Mouse (Mus musculus): Measurements from ENCODE around the gene Lrrc74b. TPM values are rescaled to one million over a fixed set of nuclear protein-coding genes. Genes with fewer than 3 reads are reported as not detected.
A peak's percentile ranks its signal among the peaks of the same experiment; 100 is the strongest.

Gene Lrrc74b
- total and polyA plus RNA-seq, 2 experiments from 2014 or later: 3.5 to 4.1 TPM

GRCm38 (mm10) chr16:17576825-17577215, 15.8 kb upstream of the Lrrc74b start:
- peak overlapping the region; percentile 67 for H3K4me3 ChIP-seq (ENCODE audit: low read depth, low read length)
- DNase-seq (no peak), ATAC-seq (no peak)
- peak overlapping the region; percentile 79 for H3K9ac ChIP-seq
- H3K4me1 ChIP-seq (ENCODE audit: insufficient read depth): peaks cover 7% of the 10 kb centered on the region
- peaks cover 11% of the 10 kb centered on the region for H3K36me3 ChIP-seq (ENCODE audit: insufficient read depth)
- WGBS: 9% methylated on average over 8 of the region's 8 CpGs
- no peaks in the 10 kb centered on the region for H3K9me3 ChIP-seq (ENCODE audit: low read length)
- TF ChIP-seq CTCF (IDR thresholded peaks at IDR 0.05; ENCODE audit: low read depth): no peak
- no peaks in the 10 kb centered on the region for H3K27me3 ChIP-seq (ENCODE audit: insufficient read depth, low read length)
- H3K4me2 ChIP-seq (ENCODE audit: low read depth): peak overlapping the region; percentile 84
- H3K27ac ChIP-seq (ENCODE audit: low read depth, low read length): peak overlapping the region; percentile 80; the same call in 1 of the 2 replicates

- Histone ChIP-seq H3K4me3 (ENCODE audit: low read depth, low read length) (peak overlapping the region; percentile 67), H3K9me3 (ENCODE audit: low read length) (no peaks in the 10 kb centered on the region), H3K27ac (ENCODE audit: low read depth, low read length) (peak overlapping the region; percentile 80), H3K36me3 (ENCODE audit: insufficient read depth) (peaks cover 11% of the 10 kb centered on the region), H3K9ac (peak overlapping the region; percentile 79), H3K27me3 (ENCODE audit: insufficient read depth, low read length) (no peaks in the 10 kb centered on the region), H3K4me1 (ENCODE audit: insufficient read depth) (peaks cover 7% of the 10 kb centered on the region), H3K4me2 (ENCODE audit: low read depth) (peak overlapping the region; percentile 84)
- no peak for TF ChIP-seq CTCF (IDR thresholded peaks at IDR 0.05; ENCODE audit: low read depth)
- DNase-seq (peak; percentile 84), ATAC-seq (peak; percentile 97)
- WGBS: 13% methylated on average over 45 of the region's 45 CpGs
Observed at GRCm38 (mm10) chr16:17575870-17576824, 15.1 kb upstream of the Lrrc74b start.

DNA sequence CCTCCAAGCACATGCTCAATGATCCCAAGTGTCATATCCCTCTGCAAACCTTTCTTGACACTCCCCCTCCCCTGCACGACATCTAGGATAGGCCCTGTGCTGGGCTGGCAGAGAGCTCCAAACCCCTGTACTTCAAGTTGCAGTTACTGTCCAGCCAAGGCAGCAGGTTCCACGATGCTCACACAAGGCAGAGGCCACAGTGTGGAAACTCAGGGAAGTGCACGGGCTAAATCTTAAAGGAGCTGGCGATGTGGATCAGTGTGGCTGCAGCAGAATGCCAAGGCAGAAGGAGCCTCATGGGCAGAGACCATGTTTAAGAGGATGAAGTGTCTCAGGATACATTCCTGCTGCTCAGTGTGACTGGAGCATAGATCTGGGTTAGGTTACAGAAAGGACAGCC, 5.1 kb upstream of the Lrrc74b start:
- Histone ChIP-seq H3K4me2 (ENCODE audit: low read depth) (no peak overlapping the region), H3K27me3 (ENCODE audit: insufficient read depth, low read length) (peaks cover 5% of the 10 kb centered on the region; the same call in 1 of the 2 replicates), H3K4me3 (ENCODE audit: low read depth, low read length) (no peak overlapping the region), H3K4me1 (ENCODE audit: insufficient read depth) (0 out of 2 replicates have a peak, but pooled peaks cover 5% of the 10 kb centered on the region), H3K9me3 (ENCODE audit: low read length) (no peaks in the 10 kb centered on the region), H3K27ac (ENCODE audit: low read depth, low read length) (no peak overlapping the region), H3K36me3 (ENCODE audit: insufficient read depth) (no peaks in the 10 kb centered on the region), H3K9ac (no peak overlapping the region)
- ATAC-seq: no peak
- 27% methylated on average over 4 of the region's 4 CpGs for WGBS
- peak; percentile 30; the same call in 1 of the 2 replicates for TF ChIP-seq CTCF (IDR thresholded peaks at IDR 0.05; ENCODE audit: low read depth)
- DNase-seq: no peak

DNA sequence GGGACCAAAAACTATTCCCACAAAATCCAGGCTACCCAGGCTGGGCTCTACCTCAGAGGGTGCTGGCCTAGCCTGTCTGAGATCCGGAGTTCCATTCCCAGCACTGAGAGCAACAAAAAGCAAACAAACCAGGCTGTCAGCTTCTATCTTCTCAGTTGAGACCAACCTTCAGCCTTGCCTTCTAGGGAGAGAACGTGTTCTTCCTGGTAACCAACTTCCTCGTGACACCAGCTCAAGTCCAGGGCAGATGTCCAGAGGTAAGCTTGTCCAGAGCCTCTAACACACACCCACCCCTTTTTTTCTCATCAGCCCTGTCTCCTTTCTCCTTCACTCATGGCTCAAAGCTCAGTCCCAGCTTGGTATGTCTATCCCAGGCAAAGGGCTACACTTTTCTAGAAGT, 3.7 kb upstream of the Lrrc74b start:
- no peak overlapping the region for H3K4me3 ChIP-seq (ENCODE audit: low read depth, low read length)
- H3K4me2 ChIP-seq (ENCODE audit: low read depth): no peak overlapping the region
- H3K4me1 ChIP-seq (ENCODE audit: insufficient read depth): 0 out of 2 replicates have a peak, but pooled peaks cover 5% of the 10 kb centered on the region
- H3K9me3 ChIP-seq (ENCODE audit: low read length): no peaks in the 10 kb centered on the region
- H3K27ac ChIP-seq (ENCODE audit: low read depth, low read length): no peak overlapping the region
- DNase-seq: no peak
- H3K36me3 ChIP-seq (ENCODE audit: insufficient read depth): no peaks in the 10 kb centered on the region
- ATAC-seq: no peak
- H3K27me3 ChIP-seq (ENCODE audit: insufficient read depth, low read length): peaks cover 5% of the 10 kb centered on the region; the same call in 1 of the 2 replicates
- 74% methylated on average over 3 of the region's 3 CpGs for WGBS
- TF ChIP-seq CTCF (IDR thresholded peaks at IDR 0.05; ENCODE audit: low read depth): no peak
- H3K9ac ChIP-seq: no peak overlapping the region

- no peak overlapping the region for H3K27ac ChIP-seq (ENCODE audit: low read depth, low read length)
- H3K4me2 ChIP-seq (ENCODE audit: low read depth): no peak overlapping the region
- H3K4me3 ChIP-seq (ENCODE audit: low read depth, low read length): no peak overlapping the region
- no peaks in the 10 kb centered on the region for H3K9me3 ChIP-seq (ENCODE audit: low read length)
- no peak for ATAC-seq
- TF ChIP-seq CTCF (IDR thresholded peaks at IDR 0.05; ENCODE audit: low read depth): no peak
- 0 out of 2 replicates have a peak, but pooled peaks cover 5% of the 10 kb centered on the region for H3K4me1 ChIP-seq (ENCODE audit: insufficient read depth)
- H3K9ac ChIP-seq: no peak overlapping the region
- H3K36me3 ChIP-seq (ENCODE audit: insufficient read depth): no peaks in the 10 kb centered on the region
- H3K27me3 ChIP-seq (ENCODE audit: insufficient read depth, low read length): peaks cover 5% of the 10 kb centered on the region; the same call in 1 of the 2 replicates
- DNase-seq: no peak
- 81% methylated on average over 2 of the region's 2 CpGs for WGBS
Observed at GRCm38 (mm10) chr16:17564221-17564620, 3.2 kb upstream of the Lrrc74b start.

DNA sequence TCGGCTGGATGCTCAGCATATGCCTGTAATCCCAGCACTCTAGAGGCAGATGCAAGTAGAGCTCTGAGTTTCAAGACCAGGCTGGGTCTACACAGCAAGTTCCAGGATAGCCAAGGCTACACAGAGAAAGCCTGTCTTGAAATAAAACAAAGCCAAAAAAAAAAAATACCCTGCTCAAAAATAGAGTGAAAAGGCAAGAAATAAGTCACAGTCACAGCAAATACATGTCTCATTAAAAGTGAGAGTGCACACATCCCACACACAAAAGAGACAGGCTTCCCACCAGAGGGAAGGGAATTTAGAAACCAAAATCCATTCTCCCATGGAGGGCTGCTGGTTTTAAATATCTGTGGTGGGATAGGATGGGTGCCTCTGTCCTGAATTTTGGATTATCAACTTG, 2.5 kb upstream of the Lrrc74b start:
- Histone ChIP-seq H3K4me1 (ENCODE audit: insufficient read depth) (0 out of 2 replicates have a peak, but pooled peaks cover 5% of the 10 kb centered on the region), H3K4me2 (ENCODE audit: low read depth) (no peak overlapping the region), H3K9me3 (ENCODE audit: low read length) (no peaks in the 10 kb centered on the region), H3K4me3 (ENCODE audit: low read depth, low read length) (no peak overlapping the region), H3K9ac (no peak overlapping the region), H3K27ac (ENCODE audit: low read depth, low read length) (no peak overlapping the region), H3K27me3 (ENCODE audit: insufficient read depth, low read length) (peaks cover 5% of the 10 kb centered on the region; the same call in 1 of the 2 replicates), H3K36me3 (ENCODE audit: insufficient read depth) (no peaks in the 10 kb centered on the region)
- TF ChIP-seq CTCF (IDR thresholded peaks at IDR 0.05; ENCODE audit: low read depth): no peak
- DNase-seq (no peak), ATAC-seq (no peak)
- 11% methylated on average over 1 of the region's 1 CpGs for WGBS

DNA sequence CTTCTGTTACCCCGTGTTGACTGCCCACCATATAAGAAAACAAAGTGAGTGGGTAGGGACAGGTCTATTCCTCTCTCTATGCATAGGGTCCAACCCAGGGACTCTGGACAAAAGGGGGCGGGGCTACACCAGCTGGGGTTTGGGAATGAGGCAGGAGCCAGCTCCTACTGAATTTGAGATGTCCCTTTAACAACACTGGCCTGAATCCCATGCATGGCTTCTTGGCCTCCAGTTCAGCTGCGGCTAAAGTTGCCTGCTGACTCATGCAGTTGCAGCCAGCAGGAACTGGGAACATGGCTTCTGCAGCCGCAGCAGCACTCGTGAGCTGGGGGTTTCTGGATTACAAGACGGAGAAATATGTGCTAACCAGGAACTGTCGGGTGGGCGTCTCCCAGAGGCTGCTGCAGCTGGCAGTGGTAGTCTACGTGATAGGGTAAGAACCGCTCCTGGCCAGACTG, 733 bp upstream of the Lrrc74b start, which contains the start of gene P2rx6:
Gene P2rx6 (plus strand): TSS at position 135 of the 458 bp plus-strand sequence.
- WGBS: 3% methylated on average over 10 of the region's 10 CpGs
- Histone ChIP-seq H3K27me3 (ENCODE audit: insufficient read depth, low read length) (peaks cover 5% of the 10 kb centered on the region; the same call in 1 of the 2 replicates), H3K4me2 (ENCODE audit: low read depth) (peak within 1 kb of the TSS; percentile 39), H3K9me3 (ENCODE audit: low read length) (no peaks in the 10 kb centered on the region), H3K36me3 (ENCODE audit: insufficient read depth) (no peaks in the 10 kb centered on the region), H3K27ac (ENCODE audit: low read depth, low read length) (peak within 1 kb of the TSS; percentile 67), H3K9ac (peak within 1 kb of the TSS; percentile 18; the same call in 1 of the 2 replicates), H3K4me3 (ENCODE audit: low read depth, low read length) (peak within 1 kb of the TSS; percentile 19), H3K4me1 (ENCODE audit: insufficient read depth) (0 out of 2 replicates have a peak, but pooled peaks cover 5% of the 10 kb centered on the region)
- ATAC-seq (peak; percentile 59), DNase-seq (peak; percentile 31)
- TF ChIP-seq CTCF (IDR thresholded peaks at IDR 0.05; ENCODE audit: low read depth): no peak
